Mouse (Mus musculus) CH12.LX (cell line): ENCODE results near the gene Armc12. TPM values are rescaled to one million over a fixed set of nuclear protein-coding genes. Genes with fewer than 3 reads are reported as not detected.

ENCODE experiments used
- DNase-seq: peaks from one replicate; pipeline ENCODE4 v3.0.0-alpha.2; 2013; ENCODE audit errors: extremely low read depth
- H3K27ac ChIP-seq: 2 replicates; pipeline ENCODE4 v1.5.1; 2012; ENCODE audit warnings: low read depth, mild to moderate bottlenecking, control low read depth, moderate library complexity; ENCODE audit not compliant: insufficient read depth
- H3K27me3 ChIP-seq: replicated peaks from 2 replicates; pipeline ENCODE3; 2012; ENCODE audit warnings: inconsistent platforms
- H3K36me3 ChIP-seq, 2 experiments: replicated peaks in 1 of 2; 2 replicates each; pipeline versions ENCODE3 to v1.6.1; 2012; ENCODE audit warnings: inconsistent platforms in 1 of 2, low read length in 1 of 2, mild to moderate bottlenecking in 1 of 2, mixed read lengths in 1 of 2, moderate library complexity in 1 of 2; ENCODE audit not compliant: control insufficient read depth in 1 of 2, insufficient read depth in 1 of 2
- H3K4me1 ChIP-seq, 2 experiments: 2 replicates each; pipeline ENCODE4 v1.6.1; 2012; ENCODE audit warnings: inconsistent platforms in 1 of 2, moderate library complexity in 1 of 2; ENCODE audit not compliant: insufficient read depth in 2 of 2, control insufficient read depth in 1 of 2
- H3K4me2 ChIP-seq: 2 replicates; pipeline ENCODE4 v1.6.1; 2012; ENCODE audit warnings: low read depth, mild to moderate bottlenecking, control low read depth; ENCODE audit not compliant: poor library complexity, insufficient read depth, severe bottlenecking
- H3K4me3 ChIP-seq, 3 experiments: fragments of 150-350 bp in 1 of 3; sonication (generic) in 1 of 3; replicated peaks in 1 of 3; 2 replicates each; pipeline versions ENCODE3 to v1.5.1; 2011 to 2012; ENCODE audit warnings: low read depth in 2 of 3, low read length in 2 of 3, mild to moderate bottlenecking in 2 of 3, moderate library complexity in 2 of 3, control low read depth in 1 of 3, improper control_type of control experiment in 1 of 3, inconsistent platforms in 1 of 3, mixed read lengths in 1 of 3; ENCODE audit not compliant: poor library complexity in 1 of 3
- H3K79me2 ChIP-seq: replicated peaks from 2 replicates; pipeline ENCODE4 v1.6.1; 2012; ENCODE audit warnings: mild to moderate bottlenecking, moderate library complexity; ENCODE audit not compliant: control insufficient read depth, poor library complexity, insufficient read depth, severe bottlenecking; ENCODE audit errors: extremely low read depth
- H3K9ac ChIP-seq: 2 replicates; pipeline ENCODE4 v1.6.1; 2012; ENCODE audit warnings: low read depth, mild to moderate bottlenecking, control low read depth, moderate library complexity; ENCODE audit not compliant: insufficient read depth
- H3K9me3 ChIP-seq: replicated peaks from 2 replicates; pipeline ENCODE3; 2012; ENCODE audit warnings: low read length, inconsistent platforms, mixed read lengths
- CHD1 ChIP-seq: IDR thresholded peaks from 2 replicates; pipeline ENCODE4 v1.6.1; 2012; ENCODE audit warnings: low read depth, low read length, improper control_type of control experiment, inconsistent platforms
- CTCF ChIP-seq, 2 experiments: IDR thresholded peaks in 1 of 2; conservative IDR thresholded peaks in 1 of 2; 2 replicates each; pipeline ENCODE4 v1.5.1; 2011 to 2012; ENCODE audit warnings: low read depth in 2 of 2, low read length in 2 of 2, improper control_type of control experiment in 1 of 2, inconsistent platforms in 1 of 2, mild to moderate bottlenecking in 1 of 2, moderate library complexity in 1 of 2
- E2F4 ChIP-seq: IDR thresholded peaks from 2 replicates; pipeline ENCODE4 v1.6.1; 2011; ENCODE audit warnings: low read depth, low read length, improper control_type of control experiment; ENCODE audit not compliant: insufficient replicate concordance
- EP300 ChIP-seq: IDR thresholded peaks from 2 replicates; pipeline ENCODE4 v1.6.1; 2011; ENCODE audit warnings: low read length, improper control_type of control experiment
- GABPA ChIP-seq: IDR thresholded peaks from 2 replicates; pipeline ENCODE4 v1.6.1; 2012; ENCODE audit warnings: low read depth, low read length, improper control_type of control experiment, inconsistent platforms; ENCODE audit not compliant: insufficient replicate concordance
- HCFC1 ChIP-seq: IDR thresholded peaks from 2 replicates; pipeline ENCODE4 v1.6.1; 2012; ENCODE audit warnings: low read depth, mild to moderate bottlenecking, inconsistent platforms, low read length, improper control_type of control experiment
- JUN ChIP-seq: IDR thresholded peaks from 2 replicates; pipeline ENCODE4 v1.6.1; 2011; ENCODE audit warnings: low read depth, mild to moderate bottlenecking, low read length, improper control_type of control experiment, moderate library complexity; ENCODE audit not compliant: insufficient read depth
- JUND ChIP-seq: conservative IDR thresholded peaks from 2 replicates; pipeline ENCODE4 v1.6.1; 2011; ENCODE audit warnings: low read depth, low read length, improper control_type of control experiment
- KAT2A ChIP-seq: IDR thresholded peaks from 2 replicates; pipeline ENCODE4 v1.6.1; 2012; ENCODE audit warnings: low read length, improper control_type of control experiment, inconsistent platforms; ENCODE audit not compliant: insufficient replicate concordance
- MAFK ChIP-seq: IDR thresholded peaks from 2 replicates; pipeline ENCODE4 v1.6.1; 2011; ENCODE audit warnings: low read length, improper control_type of control experiment; ENCODE audit not compliant: insufficient replicate concordance
- MAX ChIP-seq: IDR thresholded peaks from 2 replicates; pipeline ENCODE4 v1.6.1; 2011; ENCODE audit warnings: low read length, improper control_type of control experiment
- MAZ ChIP-seq: IDR thresholded peaks from 2 replicates; pipeline ENCODE4 v1.6.1; 2012; ENCODE audit warnings: low read depth, mild to moderate bottlenecking, inconsistent platforms, low read length, improper control_type of control experiment, moderate library complexity
- MEF2A ChIP-seq: IDR thresholded peaks from 2 replicates; pipeline ENCODE4 v1.6.1; 2014; ENCODE audit warnings: low read depth, mild to moderate bottlenecking, inconsistent platforms, low read length, improper control_type of control experiment, borderline replicate concordance
- MXI1 ChIP-seq: IDR thresholded peaks from 2 replicates; pipeline ENCODE4 v1.6.1; 2011; ENCODE audit warnings: mild to moderate bottlenecking, low read depth, low read length, improper control_type of control experiment
- MYC ChIP-seq: IDR thresholded peaks from 2 replicates; pipeline ENCODE4 v1.6.1; 2011; ENCODE audit warnings: low read depth, mild to moderate bottlenecking, improper control_type of control experiment, low read length
- NELFE ChIP-seq: IDR thresholded peaks from 2 replicates; pipeline ENCODE4 v1.6.1; 2011; ENCODE audit warnings: low read depth, low read length, improper control_type of control experiment
- NRF1 ChIP-seq: IDR thresholded peaks from 2 replicates; pipeline ENCODE4 v1.6.1; 2014; ENCODE audit warnings: low read depth, mild to moderate bottlenecking, inconsistent platforms, low read length, improper control_type of control experiment, moderate library complexity
- PAX5 ChIP-seq: IDR thresholded peaks from 2 replicates; pipeline ENCODE4 v1.6.1; 2012; ENCODE audit warnings: low read length, inconsistent platforms, mixed read lengths
- POLR2A ChIP-seq: IDR thresholded peaks from 2 replicates; pipeline ENCODE4 v1.6.1; 2011; ENCODE audit warnings: low read depth, mild to moderate bottlenecking, improper control_type of control experiment, low read length
- POLR2AphosphoS2 ChIP-seq: IDR thresholded peaks from 2 replicates; pipeline ENCODE4 v1.6.1; 2011; ENCODE audit warnings: low read depth, low read length, improper control_type of control experiment
- RAD21 ChIP-seq: IDR thresholded peaks from 2 replicates; pipeline ENCODE4 v1.6.1; 2011; ENCODE audit warnings: low read depth, mild to moderate bottlenecking, low read length, improper control_type of control experiment, moderate library complexity
- RCOR1 ChIP-seq: conservative IDR thresholded peaks from 2 replicates; pipeline ENCODE4 v1.6.1; 2012; ENCODE audit warnings: low read depth, mild to moderate bottlenecking, inconsistent platforms, low read length, improper control_type of control experiment
- SIN3A ChIP-seq: IDR thresholded peaks from 2 replicates; pipeline ENCODE4 v1.6.1; 2012; ENCODE audit warnings: low read length, improper control_type of control experiment, inconsistent platforms
- SMC3 ChIP-seq: IDR thresholded peaks from 2 replicates; pipeline ENCODE4 v1.6.1; 2011; ENCODE audit warnings: low read depth, low read length, improper control_type of control experiment
- TBP ChIP-seq: conservative IDR thresholded peaks from 2 replicates; pipeline ENCODE4 v1.6.1; 2011; ENCODE audit warnings: low read depth, low read length, improper control_type of control experiment
- TCF12 ChIP-seq: IDR thresholded peaks from 2 replicates; pipeline ENCODE4 v1.6.1; 2014; ENCODE audit warnings: low read depth, mild to moderate bottlenecking, inconsistent platforms, low read length, improper control_type of control experiment
- UBTF ChIP-seq: IDR thresholded peaks from 2 replicates; pipeline ENCODE4 v1.6.1; 2012; ENCODE audit warnings: low read depth, mild to moderate bottlenecking, inconsistent platforms, low read length, improper control_type of control experiment, moderate library complexity
- USF1 ChIP-seq: IDR thresholded peaks from 2 replicates; pipeline ENCODE4 v1.6.1; 2014; ENCODE audit warnings: low read depth, mild to moderate bottlenecking, inconsistent platforms, low read length, improper control_type of control experiment
- ZC3H11A ChIP-seq: IDR thresholded peaks from 2 replicates; pipeline ENCODE4 v1.6.1; 2012; ENCODE audit warnings: low read depth, mild to moderate bottlenecking, inconsistent platforms, low read length, improper control_type of control experiment
- ZMIZ1 ChIP-seq: IDR thresholded peaks from 2 replicates; pipeline ENCODE4 v1.6.1; 2012; ENCODE audit warnings: low read depth, mild to moderate bottlenecking, inconsistent platforms, low read length, improper control_type of control experiment
- dilution Hi-C: fragments of 300-500 bp; cut with MboI; formaldehyde crosslinking; loops from 2 replicates; pipeline ENCODE4 v1.14.3; 2020; ENCODE audit warnings: low sequenced_read_pairs; ENCODE audit not compliant: extremely low pct_unique_long_range_greater_than_20kb, extremely low pct_ligation_motif_present
- in situ Hi-C: fragments of 300-500 bp; cut with MboI; formaldehyde crosslinking; loops from 3 replicates; pipeline ENCODE4 v1.14.3; 2019; ENCODE audit warnings: low sequenced_read_pairs, low pct_ligation_motif_present, low pct_unique_long_range_greater_than_20kb, mixed read lengths
- polyA plus RNA-seq: library from polyadenylated mRNA; unstranded; fragments of >175 nt; gene quantifications from 2 replicates; pipeline ENCODE4 v1.2.1, GENCODE M21; 2012; ENCODE audit warnings: low read depth; ENCODE audit not compliant: insufficient read length
- total RNA-seq, 2 experiments: library from RNA; depleted of rRNA; stranded (reverse); fragments of 300-350 nt in 1 of 2; fragments of >200 nt in 1 of 2; gene quantifications; 2 replicates each; pipeline ENCODE4 v1.2.3; 2012 to 2014

The Armc12 gene
- total and polyA plus RNA-seq, 3 experiments: not detected

DNA sequence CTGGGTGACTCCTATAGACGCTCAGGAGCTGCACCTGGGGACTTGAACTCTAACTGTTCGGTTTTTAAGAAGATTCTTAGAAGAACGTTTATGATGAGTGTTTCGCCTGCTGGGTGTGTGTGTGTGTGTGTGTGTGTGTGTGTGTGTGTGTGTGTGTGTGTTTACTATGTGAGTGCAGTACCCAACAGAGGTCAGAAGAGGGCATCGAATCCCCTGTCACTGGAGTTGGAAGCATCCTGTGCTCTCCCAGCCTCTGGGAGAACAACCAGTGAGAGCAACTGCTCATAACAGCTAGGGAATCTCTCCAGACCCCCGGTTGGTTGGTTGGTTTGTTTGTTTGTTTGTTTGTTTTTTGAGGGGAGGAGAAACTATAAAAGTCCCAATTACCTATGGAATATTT lies 43.9 kb upstream of the Armc12 start:
- Histone ChIP-seq H3K9ac (no peak overlapping the region), H3K36me3 (peaks cover 0 to 5% of the 10 kb centered on the region in 2 experiments), H3K4me3 (no peak overlapping the region), H3K79me2 (peaks cover 6% of the 10 kb centered on the region; the same call in 1 of the 2 replicates), H3K27ac (no peak overlapping the region), H3K4me2 (no peak overlapping the region), H3K27me3 (no peaks in the 10 kb centered on the region), H3K9me3 (peaks cover 3% of the 10 kb centered on the region), H3K4me1 (peaks cover 5 to 37% of the 10 kb centered on the region in 2 experiments)
- peak; percentile 43 for DNase-seq
- dilution Hi-C loops (no loop called here), in situ Hi-C loops (no loop called here)
- TF ChIP-seq UBTF: no peak
- no peak for TF ChIP-seq HCFC1
- no peak for TF ChIP-seq MAFK
- no peak for TF ChIP-seq NRF1
- TF ChIP-seq RAD21: peak; percentile 17
- TF ChIP-seq POLR2AphosphoS2: no peak
- TF ChIP-seq CTCF (conservative IDR thresholded peaks at IDR 0.05 in 1 of 2, IDR thresholded peaks at IDR 0.05 in 1 of 2; ENCODE audit: low read depth in 2 of 2, low read length in 2 of 2): peak in 1 of 2 experiments; percentile 43; a peak in 2 of 4 replicates
- no peak for TF ChIP-seq CHD1
- no peak for TF ChIP-seq ZC3H11A
- TF ChIP-seq JUND: no peak
- TF ChIP-seq PAX5: no peak
- TF ChIP-seq SMC3: peak; percentile 12
- TF ChIP-seq JUN: no peak
- no peak for TF ChIP-seq TBP
- no peak for TF ChIP-seq SIN3A

DNA sequence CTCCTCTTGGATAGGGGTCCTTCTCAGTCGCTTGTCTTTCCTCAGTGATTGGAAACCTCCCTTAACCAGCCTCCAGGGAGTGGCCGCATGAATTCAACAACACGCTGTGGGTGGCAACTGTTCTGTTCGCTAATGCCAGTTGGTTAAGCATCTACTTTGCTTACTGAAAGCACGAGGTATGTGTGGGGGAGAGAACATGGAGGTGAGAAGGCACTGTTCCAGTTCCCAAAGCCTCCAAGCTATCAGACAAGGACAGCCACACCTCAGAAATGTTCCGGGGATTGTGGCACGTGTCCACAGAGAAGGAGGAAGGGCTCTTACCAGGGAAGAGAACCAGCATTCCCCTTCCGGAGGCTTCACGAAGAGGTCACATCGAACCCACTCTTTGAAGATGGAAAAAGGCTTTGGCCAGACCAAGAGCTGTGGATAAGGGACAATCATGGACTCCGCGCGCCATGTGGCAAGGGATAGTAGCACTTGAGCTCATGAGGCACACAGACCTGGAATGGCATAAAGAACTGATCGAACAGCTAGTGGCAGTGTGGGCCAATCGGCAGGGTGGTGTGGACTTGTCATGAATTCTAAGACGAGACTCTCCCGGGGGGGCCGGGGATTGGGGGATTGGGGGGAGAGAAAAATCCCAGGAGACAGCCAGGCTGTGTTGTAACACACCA lies 42.9 kb upstream of the Armc12 start:
- H3K4me1 ChIP-seq: peaks cover 5 to 37% of the 10 kb centered on the region in 2 experiments
- H3K9ac ChIP-seq: 0 out of 2 replicates have a peak overlapping the region, but pooled peaks have one; percentile 3
- dilution Hi-C loops (no loop called here), in situ Hi-C loops (no loop called here)
- H3K4me2 ChIP-seq: peak overlapping the region; percentile 75
- peak; percentile 72 for DNase-seq
- peaks cover 6% of the 10 kb centered on the region; the same call in 1 of the 2 replicates for H3K79me2 ChIP-seq
- H3K36me3 ChIP-seq: peaks cover 0 to 1% of the 10 kb centered on the region in 2 experiments
- no peaks in the 10 kb centered on the region for H3K27me3 ChIP-seq
- H3K9me3 ChIP-seq: peaks cover 3% of the 10 kb centered on the region
- H3K4me3 ChIP-seq: peak overlapping the region in 1 of 3 experiments; percentile 40
- H3K27ac ChIP-seq: peak overlapping the region; percentile 89
- TF ChIP-seq ZMIZ1 (no peak), TBP (no peak), CHD1 (no peak), EP300 (no peak), MXI1 (peak; percentile 59; the same call in 1 of the 2 replicates), MYC (peak; percentile 76; the same call in 1 of the 2 replicates), SIN3A (no peak; the same call in 1 of the 2 replicates), ZC3H11A (no peak), E2F4 (no peak), TCF12 (no peak; the same call in 1 of the 2 replicates), USF1 (no peak), POLR2A (peak; percentile 27; the same call in 1 of the 2 replicates), MEF2A (no peak), RCOR1 (no peak), SMC3 (no peak), POLR2AphosphoS2 (no peak), MAFK (no peak), NRF1 (no peak), MAX (peak; percentile 91), MAZ (no peak), GABPA (no peak), KAT2A (no peak), RAD21 (no peak), UBTF (no peak), JUN (no peak), NELFE (0 out of 2 replicates have a peak, but pooled peaks have one; percentile 28)
